Mouse (Mus musculus) embryonic fibroblast, embryonic 13.5 days (primary cell): ENCODE results near the gene Bcl2l12. TPM values are rescaled to one million over a fixed set of nuclear protein-coding genes. Genes with fewer than 3 reads are reported as not detected.
"Not testable (repeated sequence)": the region's sequence is repeated elsewhere in the genome, so short reads cannot be mapped to it uniquely, and the experiment has no call there.

ENCODE experiments used
- H3K27ac ChIP-seq: 2 replicates; pipeline ENCODE4 v1.5.1; 2012; ENCODE audit warnings: low read length, control low read depth, inconsistent platforms; ENCODE audit not compliant: insufficient read depth
- H3K4me1 ChIP-seq: 2 replicates; pipeline ENCODE4 v1.6.1; 2011; ENCODE audit warnings: low read length; ENCODE audit not compliant: control insufficient read depth, insufficient read depth
- H3K4me3 ChIP-seq: 2 replicates; pipeline ENCODE4 v1.5.1; 2011; ENCODE audit warnings: mild to moderate bottlenecking, control low read depth, low read length; ENCODE audit not compliant: insufficient read depth
- CTCF ChIP-seq: IDR thresholded peaks from 2 replicates; pipeline ENCODE4 v1.5.1; 2011; ENCODE audit warnings: mild to moderate bottlenecking, control low read depth, low read length, moderate library complexity, borderline replicate concordance; ENCODE audit not compliant: insufficient read depth
- POLR2A ChIP-seq: IDR thresholded peaks from 2 replicates; pipeline ENCODE4 v1.6.1; 2011; ENCODE audit warnings: low read depth, mild to moderate bottlenecking, control low read depth, low read length, moderate library complexity
- polyA plus RNA-seq: library from polyadenylated mRNA; stranded (reverse); fragments of >200 nt; gene quantifications from 2 replicates; pipeline ENCODE4 v1.2.4, GENCODE M21; 2011; ENCODE audit warnings: low read depth; ENCODE audit not compliant: missing spikeins, insufficient read length

Bcl2l12 gene
- polyA plus RNA-seq, 1 experiment = 37.1 TPM

DNA sequence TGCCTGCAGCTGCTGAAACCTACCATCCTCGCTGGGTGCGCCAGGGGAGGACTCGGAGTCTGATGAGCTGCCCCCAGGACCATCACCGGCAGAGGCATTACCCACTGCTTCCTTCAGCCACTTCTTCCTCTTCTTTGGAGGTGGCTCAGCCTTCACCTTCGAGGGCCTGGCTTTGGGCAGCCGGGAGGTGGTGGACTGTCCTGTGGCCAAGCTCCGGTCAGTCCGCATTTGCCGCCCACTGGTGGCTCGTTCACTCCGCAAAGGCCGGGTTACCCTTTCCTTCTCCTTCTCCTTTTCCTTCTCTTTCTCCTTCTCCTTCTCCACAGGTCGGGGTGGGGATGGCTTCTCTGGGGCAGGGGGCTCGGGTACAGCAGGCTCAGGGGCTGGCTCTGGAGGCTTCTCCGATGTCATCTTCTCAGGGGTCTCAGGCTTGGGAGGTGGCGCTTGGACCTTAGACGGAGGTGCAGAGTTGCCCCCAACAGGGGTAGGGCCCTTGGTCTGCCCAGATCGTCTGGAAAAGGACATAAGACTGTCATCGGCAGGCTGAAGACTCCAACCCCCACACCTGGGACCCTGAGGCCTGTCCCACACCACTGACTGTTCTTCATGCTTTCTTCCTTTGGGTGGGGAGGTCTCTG is 35.3 kb upstream of the Bcl2l12 start:
- no peak overlapping the region for H3K27ac ChIP-seq
- H3K4me1 ChIP-seq = peaks cover 9% of the 10 kb centered on the region
- no peak for TF ChIP-seq CTCF
- no peak for TF ChIP-seq POLR2A
- H3K4me3 ChIP-seq = no peak overlapping the region

DNA sequence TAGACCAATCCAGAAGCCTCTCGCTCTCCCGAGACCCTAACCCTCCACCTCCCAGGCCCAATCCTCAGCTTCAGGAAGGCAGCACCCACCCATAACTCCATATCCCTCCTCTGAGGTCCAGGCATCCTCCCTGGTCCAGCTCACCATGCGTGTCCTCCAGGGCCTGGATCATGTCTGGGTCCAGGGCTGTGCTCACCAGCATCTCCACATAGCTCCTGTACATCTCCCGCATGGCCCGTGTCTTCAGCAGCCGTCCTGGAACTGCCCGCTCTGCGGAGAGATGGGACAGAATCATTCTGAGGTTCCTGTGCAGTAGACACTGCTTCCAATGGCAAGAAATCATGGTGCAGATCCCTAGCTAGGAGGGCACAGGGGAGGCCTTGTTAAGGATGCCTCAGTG is 32.3 kb upstream of the Bcl2l12 start:
- H3K4me3 ChIP-seq = no peak overlapping the region
- TF ChIP-seq CTCF = no peak
- TF ChIP-seq POLR2A = no peak
- no peak overlapping the region for H3K27ac ChIP-seq
- peaks cover 5% of the 10 kb centered on the region for H3K4me1 ChIP-seq

DNA sequence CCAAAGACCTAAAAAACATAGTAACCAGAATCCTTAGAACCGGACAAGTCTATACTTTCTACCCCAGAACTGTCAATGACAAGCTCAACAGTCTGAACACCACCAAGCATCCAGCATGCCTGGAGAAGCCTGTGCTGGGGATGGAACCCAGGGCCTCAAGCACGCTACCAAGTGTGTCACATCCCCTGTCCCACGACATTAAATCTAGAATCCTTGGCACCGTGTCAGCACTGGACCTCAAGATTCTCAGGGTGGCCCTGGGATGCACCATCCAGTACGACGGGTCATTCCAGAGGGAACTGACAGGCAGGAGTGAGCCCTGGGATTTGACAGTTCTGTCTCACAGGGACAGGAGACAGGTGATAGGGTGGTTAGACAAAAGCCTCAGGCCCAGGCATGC is 31.5 kb upstream of the Bcl2l12 start:
- no peak overlapping the region for H3K4me3 ChIP-seq
- H3K27ac ChIP-seq = no peak overlapping the region
- no peak for TF ChIP-seq POLR2A
- TF ChIP-seq CTCF = no peak
- H3K4me1 ChIP-seq = no peaks in the 10 kb centered on the region; the same call in 1 of the 2 replicates

DNA sequence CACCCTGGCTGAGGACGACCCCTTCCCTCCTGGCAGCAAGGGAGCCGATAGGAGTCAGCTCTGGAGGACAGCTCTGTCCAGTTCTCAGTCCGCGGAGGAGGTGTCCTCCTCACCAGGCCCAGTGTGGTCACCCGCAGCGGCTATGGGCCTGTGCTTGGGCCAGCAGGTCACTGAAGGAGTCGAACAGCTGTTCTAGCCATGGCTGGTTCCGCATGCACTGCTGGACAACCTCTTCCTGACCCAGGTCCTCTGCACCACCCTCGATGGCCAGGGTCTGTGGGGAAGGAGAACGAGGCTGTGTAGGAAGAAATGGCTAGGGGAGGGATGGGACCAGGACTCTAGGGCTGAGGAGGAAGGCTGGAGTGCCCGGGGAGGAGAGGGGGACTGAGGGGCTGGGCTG is 29.8 kb upstream of the Bcl2l12 start:
- H3K27ac ChIP-seq = no peak overlapping the region
- H3K4me1 ChIP-seq = no peaks in the 10 kb centered on the region; the same call in 1 of the 2 replicates
- TF ChIP-seq POLR2A (no peak), CTCF (no peak)
- no peak overlapping the region for H3K4me3 ChIP-seq

DNA sequence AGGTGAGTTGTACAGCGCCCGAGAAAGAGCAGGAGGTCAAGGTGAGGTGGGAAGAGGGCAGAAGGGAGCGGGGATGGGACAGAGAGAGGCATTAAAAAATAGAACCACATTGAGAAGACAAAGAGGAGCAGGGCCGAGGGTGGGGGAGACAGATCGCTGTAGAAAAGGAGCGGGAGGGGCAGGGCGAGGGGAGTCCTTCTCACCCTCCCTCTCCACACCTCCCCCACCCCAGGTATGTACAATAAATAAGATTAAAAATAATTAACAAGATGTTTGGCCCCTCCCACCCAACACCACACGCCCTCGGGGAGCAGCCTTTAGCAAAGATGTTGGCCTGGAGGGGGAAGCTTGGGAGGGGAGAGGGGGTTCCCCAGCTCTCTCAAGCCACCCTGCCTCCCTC is 29.2 kb upstream of the Bcl2l12 start:
- no peak overlapping the region for H3K4me3 ChIP-seq
- H3K4me1 ChIP-seq = no peaks in the 10 kb centered on the region; the same call in 1 of the 2 replicates
- TF ChIP-seq POLR2A (no peak), CTCF (no peak)
- H3K27ac ChIP-seq = no peak overlapping the region

DNA sequence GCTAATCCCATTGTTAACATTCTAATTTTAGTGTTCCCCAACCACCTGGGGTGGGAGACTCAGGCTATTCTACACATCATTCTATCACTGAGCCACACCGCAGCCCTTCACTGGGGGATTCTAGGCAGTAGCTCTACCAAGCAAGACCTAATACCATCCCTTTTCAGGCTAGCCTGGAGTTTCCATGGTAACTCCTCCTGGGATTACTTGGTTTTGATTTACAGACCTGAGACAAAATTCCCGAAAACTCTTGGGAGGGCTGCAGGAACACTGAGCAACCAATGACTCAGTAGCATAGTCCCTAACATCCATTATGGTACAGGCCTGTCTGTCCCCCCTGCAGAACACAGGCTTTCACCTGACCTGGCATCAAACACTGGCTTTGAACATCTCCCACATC is 27.7 kb upstream of the Bcl2l12 start:
- H3K27ac ChIP-seq = no peak overlapping the region
- no peak for TF ChIP-seq POLR2A
- no peak for TF ChIP-seq CTCF
- no peaks in the 10 kb centered on the region; the same call in 1 of the 2 replicates for H3K4me1 ChIP-seq
- no peak overlapping the region for H3K4me3 ChIP-seq

DNA sequence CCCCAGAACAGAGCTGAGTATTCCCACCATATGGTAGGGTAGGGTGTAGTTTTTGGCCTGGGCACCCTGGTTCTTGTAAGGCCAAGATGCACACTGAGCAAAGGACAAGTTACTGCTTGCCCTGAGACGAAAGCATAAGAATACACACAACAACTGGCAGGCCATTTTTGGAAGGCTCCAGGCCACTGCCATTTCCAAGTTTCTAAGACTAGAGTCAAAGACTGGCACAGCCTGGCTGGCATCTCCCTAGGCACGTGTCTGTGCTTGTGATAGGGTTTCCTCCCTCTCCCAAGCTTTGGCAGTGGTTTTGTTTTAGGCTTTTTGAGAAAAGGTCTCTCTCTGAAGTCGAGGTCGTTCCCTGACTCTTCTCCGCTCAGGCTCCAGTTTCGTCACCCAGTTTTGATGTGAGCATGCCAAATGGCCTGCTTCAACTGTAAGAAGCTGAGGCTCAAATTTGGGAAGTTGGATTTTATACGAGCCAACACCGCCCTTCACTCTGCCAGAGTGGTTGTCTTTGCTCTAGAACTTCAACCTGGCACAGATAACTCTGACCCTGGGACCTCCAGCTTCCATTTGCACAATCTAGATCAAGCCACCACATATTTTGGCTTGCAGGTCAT is 27.2 kb upstream of the Bcl2l12 start:
- Histone ChIP-seq H3K4me1 (no peaks in the 10 kb centered on the region; the same call in 1 of the 2 replicates), H3K4me3 (no peak overlapping the region), H3K27ac (no peak overlapping the region)
- TF ChIP-seq CTCF = no peak
- no peak for TF ChIP-seq POLR2A

DNA sequence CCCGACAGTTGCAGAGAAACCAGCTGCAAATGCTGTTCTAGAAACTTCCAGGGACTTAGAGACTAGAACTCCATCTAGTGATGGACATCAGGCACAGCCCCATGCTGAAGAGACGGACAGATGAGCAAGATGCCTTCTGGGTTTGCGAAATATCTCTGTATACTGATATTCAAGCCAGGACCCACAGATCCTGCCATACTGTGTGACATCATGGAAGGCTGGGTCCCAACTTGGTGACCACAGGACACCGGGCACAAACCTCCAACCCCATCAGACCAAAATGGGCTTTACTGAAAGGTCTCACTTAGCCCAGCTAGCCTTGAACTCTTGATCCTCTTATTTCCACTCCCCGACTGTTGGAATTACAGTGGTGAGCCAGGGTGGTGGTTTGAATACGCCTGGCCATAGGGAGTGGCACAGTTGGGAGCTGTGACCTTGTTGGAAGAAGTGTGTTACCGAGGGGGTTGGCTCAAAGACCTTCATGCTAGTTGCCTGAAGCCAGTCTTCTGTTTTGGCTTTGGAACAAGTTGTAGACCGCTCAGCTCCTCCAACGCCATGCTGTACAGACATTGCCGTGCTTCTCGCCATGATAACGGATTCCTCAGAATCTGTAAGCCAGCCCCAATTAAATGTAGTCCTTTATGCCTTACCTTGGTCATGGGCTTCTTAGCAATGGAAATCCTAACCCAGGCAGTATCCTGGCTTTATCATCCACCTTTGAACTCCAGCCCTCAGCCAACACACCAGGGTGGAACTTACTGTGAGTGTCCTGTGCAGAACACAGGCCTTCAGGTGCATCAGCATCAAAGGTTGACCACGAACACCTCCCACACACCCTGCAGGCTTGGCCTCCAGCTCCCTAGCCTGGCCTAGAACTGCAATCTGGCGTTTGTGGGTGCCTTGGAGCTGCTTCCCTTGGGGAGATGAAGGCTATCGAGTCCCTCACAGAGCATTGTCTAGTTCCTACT is 26.1 kb upstream of the Bcl2l12 start:
- no peak overlapping the region for H3K27ac ChIP-seq

DNA sequence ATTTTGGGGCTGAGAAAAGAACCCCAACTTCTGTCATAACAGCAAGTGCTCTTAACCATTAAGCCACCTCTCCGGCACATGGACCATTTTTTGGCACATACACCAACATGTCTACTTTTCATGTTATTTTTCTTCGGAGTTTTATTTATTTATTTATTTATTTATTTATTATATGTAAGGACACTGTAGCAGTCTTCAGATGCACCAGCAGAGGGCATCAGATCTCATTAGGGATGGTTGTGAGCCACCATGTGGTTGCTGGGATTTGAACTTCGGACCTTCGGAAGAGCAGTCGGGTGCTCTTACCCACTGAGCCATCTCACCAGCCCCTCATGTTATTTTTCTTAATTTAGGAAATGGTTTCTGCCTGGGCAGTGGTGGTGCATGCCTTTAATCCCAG is 25.2 kb upstream of the Bcl2l12 start:
- not testable (repeated sequence) for H3K4me3 ChIP-seq, H3K4me1 ChIP-seq, H3K27ac ChIP-seq

More for the DNA sequence above, 26.1 kb upstream of the Bcl2l12 start:
- no peaks in the 10 kb centered on the region; the same call in 1 of the 2 replicates for H3K4me1 ChIP-seq
- TF ChIP-seq CTCF (no peak), POLR2A (0 out of 2 replicates have a peak, but pooled peaks have one; percentile 32)
- H3K4me3 ChIP-seq = no peak overlapping the region

DNA sequence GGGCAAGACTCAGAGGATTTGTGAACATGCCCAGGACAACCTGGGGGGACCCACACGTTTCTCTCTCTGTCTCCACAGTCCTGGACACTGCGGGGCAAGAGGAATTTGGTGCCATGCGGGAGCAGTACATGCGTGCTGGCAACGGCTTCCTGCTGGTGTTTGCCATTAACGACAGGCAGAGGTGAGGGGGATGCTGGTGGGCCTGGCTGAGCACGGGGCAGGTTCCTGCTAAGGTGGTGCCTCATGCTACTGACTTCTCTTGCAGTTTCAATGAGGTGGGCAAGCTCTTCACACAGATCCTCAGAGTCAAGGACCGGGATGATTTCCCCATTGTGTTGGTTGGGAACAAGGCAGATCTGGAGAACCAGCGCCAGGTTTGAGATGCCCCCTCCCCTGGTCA is 21.7 kb upstream of the Bcl2l12 start:
- H3K27ac ChIP-seq = no peak overlapping the region
- TF ChIP-seq CTCF (no peak), POLR2A (no peak)
- H3K4me3 ChIP-seq = no peak overlapping the region
- H3K4me1 ChIP-seq = no peaks in the 10 kb centered on the region
